Mouse (Mus musculus) R1 (cell line): Measurements from ENCODE around the gene Prx.

Experiments
- DNase-seq: peaks from one replicate; pipeline ENCODE4 v3.0.0-alpha.2; 2018; ENCODE audit warnings: low read depth, low spot score

The Prx gene

GRCm38 (mm10) chr7:27520599-27520998 lies 21.5 kb downstream of the Prx start:
- DNase-seq: peak; percentile 85

DNA sequence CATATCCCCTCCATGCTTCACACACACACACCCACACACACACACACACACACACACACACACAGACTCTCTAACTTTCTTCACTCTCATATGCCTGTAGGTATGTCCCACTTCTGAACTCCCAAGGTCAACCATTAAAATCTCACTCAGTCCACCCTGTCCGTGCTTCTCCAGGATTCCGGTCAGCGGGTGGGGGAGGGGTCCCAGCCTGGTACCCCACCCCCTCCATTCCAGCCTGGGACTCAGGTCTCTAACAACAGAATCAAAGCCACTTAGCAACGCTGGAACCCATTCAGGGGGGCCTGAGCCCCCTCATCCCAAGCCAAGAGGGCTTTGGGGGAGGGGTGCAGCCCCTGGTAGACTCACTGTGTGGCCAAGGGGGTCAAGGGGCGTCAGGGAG lies 23.8 kb downstream of the Prx start, which contains the start of gene Hipk4:
TSS of gene Hipk4 (plus strand) at position 301 of the 400 bp plus-strand sequence.
- no peak for DNase-seq

GRCm38 (mm10) chr7:27523805-27524204 lies 24.7 kb downstream of the Prx start:
- DNase-seq: no peak

- peak; percentile 83 for DNase-seq
Observed at GRCm38 (mm10) chr7:27526039-27526827, 27.1 kb downstream of the Prx start.

GRCm38 (mm10) chr7:27529070-27529469 lies 29.9 kb downstream of the Prx start:
- no peak for DNase-seq

GRCm38 (mm10) chr7:27530937-27531336 lies 31.8 kb downstream of the Prx start:
- no peak for DNase-seq

DNA sequence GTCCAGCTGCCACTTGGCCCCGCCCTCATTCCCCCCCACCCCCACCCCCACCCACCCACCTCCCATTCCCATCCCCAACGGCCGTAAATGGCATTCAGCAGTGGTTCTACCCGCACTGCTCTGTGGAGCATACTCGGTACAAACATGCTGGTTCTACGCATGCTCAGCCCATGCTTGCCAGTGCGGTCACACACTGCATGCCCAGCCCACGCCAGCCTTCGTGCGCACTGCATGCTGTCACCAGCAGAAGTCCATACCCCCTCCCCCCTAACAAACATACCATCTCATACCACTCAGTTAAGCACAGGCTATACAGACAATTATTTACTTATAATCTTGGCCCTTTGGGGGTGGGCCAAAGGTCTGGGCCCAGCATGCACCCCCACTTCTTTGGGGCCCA lies 32.6 kb downstream of the Prx start:
- DNase-seq: no peak

DNA sequence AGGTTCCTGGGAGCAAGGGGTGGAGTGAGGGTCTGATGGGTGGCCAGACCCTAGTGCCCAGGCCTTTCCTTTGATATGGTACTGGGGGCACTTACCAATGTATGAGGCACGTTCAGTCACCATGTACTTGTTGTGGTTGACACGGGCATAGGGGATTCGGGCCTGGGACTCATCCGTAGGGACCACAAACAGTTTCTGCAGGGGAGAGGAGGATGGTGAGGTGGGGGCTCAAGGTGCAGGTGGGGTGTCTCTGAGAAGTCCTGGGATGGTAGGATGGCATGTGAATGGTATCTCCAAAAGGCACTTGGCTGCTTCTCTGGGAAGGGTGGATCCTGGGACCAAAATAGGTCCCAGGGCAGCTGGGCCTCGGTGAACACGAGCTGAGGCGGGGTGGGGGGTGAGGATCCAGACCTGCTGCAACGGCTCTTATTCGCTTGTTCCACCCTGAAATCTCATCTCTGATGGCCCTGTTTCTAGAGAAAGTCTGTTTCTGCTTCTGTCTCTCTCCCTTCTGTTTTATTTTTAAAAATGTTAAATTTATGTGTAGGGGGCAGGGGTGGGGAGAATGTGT lies 33.4 kb downstream of the Prx start:
- no peak for DNase-seq

GRCm38 (mm10) chr7:27535386-27535785 lies 36.3 kb downstream of the Prx start:
- no peak for DNase-seq

GRCm38 (mm10) chr7:27536618-27537017 lies 37.5 kb downstream of the Prx start:
- DNase-seq: no peak

DNA sequence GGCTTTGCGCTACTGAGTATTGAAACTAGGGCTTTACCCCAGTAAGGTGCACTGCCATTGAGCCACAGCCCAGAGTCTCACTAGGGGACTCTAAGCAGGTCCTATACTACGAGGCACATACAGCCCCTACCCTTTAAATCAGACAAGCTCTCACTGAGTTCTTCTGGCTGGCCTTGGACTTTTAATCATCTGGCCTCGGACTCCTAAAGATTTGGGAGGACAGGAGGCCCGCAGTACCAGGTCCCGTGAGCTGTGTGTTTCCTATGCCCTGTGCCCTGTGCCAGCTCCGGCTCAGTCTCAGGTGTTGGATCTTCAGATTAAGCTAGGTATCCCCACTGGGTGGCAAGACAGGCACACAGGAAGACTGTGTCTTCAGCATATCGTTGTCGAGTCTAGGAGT lies 38.9 kb downstream of the Prx start:
- no peak for DNase-seq

DNA sequence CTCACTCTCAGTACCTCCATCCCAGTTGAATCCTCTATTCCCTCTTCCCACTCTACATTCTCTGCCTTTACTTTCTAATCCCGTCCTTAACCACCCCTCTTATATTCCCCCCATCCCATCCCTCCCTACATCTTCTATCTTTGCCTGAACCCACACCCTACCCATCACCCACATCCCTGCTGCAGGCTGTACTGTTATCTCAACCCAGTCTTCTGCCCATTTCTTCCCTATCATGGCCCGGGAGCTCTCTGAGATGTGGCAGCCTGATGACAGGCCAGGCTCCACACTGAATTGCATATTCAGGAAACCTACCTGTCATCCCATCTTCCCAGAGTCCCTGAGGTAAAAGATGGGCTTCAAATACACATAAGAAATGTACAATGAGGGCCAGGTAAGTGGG lies 39.7 kb downstream of the Prx start:
- no peak for DNase-seq

- DNase-seq: no peak
Observed at GRCm38 (mm10) chr7:27540521-27540920, 41.4 kb downstream of the Prx start.

DNA sequence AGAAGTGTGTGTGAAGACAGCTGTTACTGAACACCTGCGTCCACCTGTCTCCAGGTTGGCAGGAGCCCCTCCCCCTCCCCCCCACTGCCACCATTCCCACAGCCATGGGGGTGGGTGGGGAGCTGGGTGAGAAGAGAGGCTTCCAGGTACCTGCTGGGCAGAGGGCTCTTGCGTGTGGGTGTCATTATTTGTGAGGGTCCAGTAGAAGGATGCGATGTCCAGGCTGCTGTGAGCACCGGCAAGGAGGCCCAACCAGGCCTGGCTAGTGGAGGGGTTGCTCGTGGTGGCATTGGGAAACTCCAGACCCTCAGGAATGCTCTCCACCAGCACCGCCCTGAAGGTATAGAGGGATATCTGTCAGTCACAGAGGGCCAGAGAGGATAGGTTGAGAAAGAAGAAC lies 41.8 kb downstream of the Prx start:
- DNase-seq: no peak

DNA sequence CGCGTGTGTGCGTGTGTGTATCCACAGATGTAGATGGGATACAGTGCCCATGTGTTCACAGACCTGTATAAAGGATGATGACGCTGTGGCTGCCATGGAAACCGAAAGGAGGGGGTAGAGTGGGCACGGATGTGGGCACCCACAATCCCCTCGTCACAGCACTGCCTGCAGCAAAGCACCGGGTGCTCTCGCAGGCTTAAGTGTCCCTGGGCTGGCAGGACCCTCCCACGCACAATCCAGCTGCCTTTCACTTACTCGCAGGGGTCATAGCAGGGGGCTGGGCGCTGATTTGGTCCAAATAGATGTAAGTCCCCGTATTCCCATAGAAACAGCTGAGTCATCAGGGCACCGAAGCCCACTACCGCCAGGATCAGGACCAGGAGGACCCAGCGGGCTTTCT lies 42.3 kb downstream of the Prx start:
- DNase-seq: no peak

GRCm38 (mm10) chr7:27541922-27542321 lies 42.8 kb downstream of the Prx start:
- DNase-seq: no peak

DNA sequence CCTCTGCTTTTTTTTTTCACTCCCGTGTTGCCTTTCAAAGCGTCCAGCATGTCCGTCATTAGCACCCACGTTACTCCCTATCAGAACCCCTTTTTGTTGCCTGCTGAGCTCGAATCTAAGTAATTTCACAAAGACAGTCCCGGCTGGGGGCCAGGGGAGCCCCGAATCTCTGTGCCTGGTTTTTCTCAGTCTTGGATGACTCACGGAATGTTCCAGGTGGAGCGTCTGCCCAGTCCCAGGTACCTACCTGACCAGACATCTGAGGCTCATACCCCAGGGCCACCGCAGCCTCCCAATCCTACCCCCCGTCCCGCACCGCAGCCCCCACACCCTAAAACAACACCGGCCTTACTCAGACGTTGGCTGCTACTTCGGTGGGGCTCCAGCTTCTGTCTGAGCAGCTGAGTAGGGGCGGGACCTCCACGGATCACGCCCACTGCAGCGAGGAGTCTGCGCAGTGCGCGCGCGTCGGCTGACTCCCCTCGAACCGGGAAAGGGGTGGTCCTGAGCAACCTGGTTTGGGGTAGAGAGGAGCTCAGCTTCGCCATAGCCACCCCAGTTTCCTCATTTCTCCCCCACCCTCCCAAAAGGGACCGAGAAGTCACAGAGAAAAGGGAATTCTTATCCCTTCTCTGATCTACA lies 43.4 kb downstream of the Prx start:
- DNase-seq: peak; percentile 82

- DNase-seq: no peak
Observed at GRCm38 (mm10) chr7:27543065-27543464, 43.9 kb downstream of the Prx start.

- no peak for DNase-seq
Observed at GRCm38 (mm10) chr7:27543851-27544250, 44.7 kb downstream of the Prx start.

- no peak for DNase-seq
Observed at GRCm38 (mm10) chr7:27544675-27545370, 45.7 kb downstream of the Prx start.

- DNase-seq: peak; percentile 98
Observed at GRCm38 (mm10) chr7:27549597-27549996, 50.5 kb downstream of the Prx start.

- no peak for DNase-seq
Observed at GRCm38 (mm10) chr7:27552070-27552469, 52.9 kb downstream of the Prx start.
